Mouse (Mus musculus) forebrain, embryonic 13.5 days (tissue): Measurements from ENCODE around the gene Osbpl10. TPM values are rescaled to one million over a fixed set of nuclear protein-coding genes. Genes with fewer than 3 reads are reported as not detected.
"Not testable (repeated sequence)": the region's sequence is repeated elsewhere in the genome, so short reads cannot be mapped to it uniquely, and the experiment has no call there.

Source experiments
- ATAC-seq: fragments of 200-750 bp; cut with Nextera tagmentation; 2 replicates; pipeline ENCODE4 v1.8.0; 2017
- H3K27ac ChIP-seq: fragments of 300-500 bp; sonication (generic); 2 replicates; pipeline ENCODE4 v1.5.1; 2015; ENCODE audit warnings: inconsistent platforms, mild to moderate bottlenecking, moderate library complexity
- H3K27me3 ChIP-seq: fragments of 300-500 bp; sonication (generic); 2 replicates; pipeline ENCODE4 v1.6.1; 2015; ENCODE audit warnings: mild to moderate bottlenecking, inconsistent platforms
- H3K36me3 ChIP-seq: fragments of 300-500 bp; sonication (generic); 2 replicates; pipeline ENCODE4 v1.6.1; 2015; ENCODE audit warnings: mild to moderate bottlenecking, inconsistent platforms; ENCODE audit not compliant: poor library complexity, severe bottlenecking
- H3K4me1 ChIP-seq: fragments of 300-500 bp; sonication (generic); 2 replicates; pipeline ENCODE4 v1.6.1; 2015; ENCODE audit warnings: inconsistent platforms
- H3K4me2 ChIP-seq: fragments of 300-500 bp; sonication (generic); 2 replicates; pipeline ENCODE4 v1.6.1; 2015; ENCODE audit warnings: inconsistent platforms, mild to moderate bottlenecking, moderate library complexity
- H3K4me3 ChIP-seq: fragments of 300-500 bp; sonication (generic); 2 replicates; pipeline ENCODE4 v1.5.1; 2015; ENCODE audit warnings: mild to moderate bottlenecking, inconsistent platforms
- H3K9ac ChIP-seq: fragments of 300-500 bp; sonication (generic); 2 replicates; pipeline ENCODE4 v1.6.1; 2015; ENCODE audit warnings: mild to moderate bottlenecking, inconsistent platforms
- H3K9me3 ChIP-seq: fragments of 300-500 bp; sonication (generic); replicated peaks from 2 replicates; pipeline ENCODE4 v1.6.1; 2016; ENCODE audit warnings: inconsistent platforms
- WGBS: fragments of 180-500 bp; shearing (Covaris S2); methylation state at CpG from one replicate; pipeline ENCODE4 v1.1.7; 2015; 5-methylcytosine and 5-hydroxymethylcytosine counted together
- polyA plus RNA-seq: library from polyadenylated mRNA; unstranded; fragments of >200 nt; fragmentation: Nextera tagmentation; extraction: Ambion mirVana; gene quantifications from 2 replicates; pipeline ENCODE4 v1.2.1, GENCODE M21; 2015

Gene Osbpl10
- polyA plus RNA-seq, 1 experiment from 2014 or later = 0.92 TPM

GRCm38 (mm10) chr9:114955340-114955739 lies 23.0 kb upstream of the Osbpl10 start:
- H3K27ac ChIP-seq = no peak overlapping the region
- no peaks in the 10 kb centered on the region for H3K9me3 ChIP-seq
- ATAC-seq = no peak
- no peak overlapping the region for H3K4me2 ChIP-seq
- H3K4me3 ChIP-seq = no peak overlapping the region
- H3K27me3 ChIP-seq = no peaks in the 10 kb centered on the region
- WGBS = 96% methylated on average over 11 of the region's 11 CpGs
- no peaks in the 10 kb centered on the region for H3K4me1 ChIP-seq
- H3K36me3 ChIP-seq = no peaks in the 10 kb centered on the region
- no peak overlapping the region for H3K9ac ChIP-seq

GRCm38 (mm10) chr9:114956945-114957344 lies 21.4 kb upstream of the Osbpl10 start:
- no peaks in the 10 kb centered on the region; the same call in 1 of the 2 replicates for H3K9me3 ChIP-seq
- no peak overlapping the region for H3K4me2 ChIP-seq
- no peaks in the 10 kb centered on the region for H3K4me1 ChIP-seq
- 50% methylated on average over 5 of the region's 5 CpGs for WGBS
- no peak overlapping the region for H3K4me3 ChIP-seq
- no peaks in the 10 kb centered on the region for H3K27me3 ChIP-seq
- no peak overlapping the region for H3K9ac ChIP-seq
- no peaks in the 10 kb centered on the region for H3K36me3 ChIP-seq
- H3K27ac ChIP-seq = no peak overlapping the region
- ATAC-seq = peak; percentile 61; the same call in 1 of the 2 replicates

GRCm38 (mm10) chr9:114960043-114960789 lies 18.2 kb upstream of the Osbpl10 start:
- no peak overlapping the region for H3K4me3 ChIP-seq
- ATAC-seq = no peak
- H3K9me3 ChIP-seq = no peaks in the 10 kb centered on the region; the same call in 1 of the 2 replicates
- H3K4me2 ChIP-seq = no peak overlapping the region
- H3K9ac ChIP-seq = no peak overlapping the region
- WGBS = 85% methylated on average over 4 of the region's 4 CpGs
- H3K4me1 ChIP-seq = no peaks in the 10 kb centered on the region
- no peaks in the 10 kb centered on the region for H3K36me3 ChIP-seq
- H3K27ac ChIP-seq = no peak overlapping the region
- no peaks in the 10 kb centered on the region for H3K27me3 ChIP-seq

GRCm38 (mm10) chr9:114960844-114961243 lies 17.5 kb upstream of the Osbpl10 start:
- 89% methylated on average over 6 of the region's 6 CpGs for WGBS
- Histone ChIP-seq H3K27ac (no peak overlapping the region), H3K4me3 (no peak overlapping the region), H3K9ac (no peak overlapping the region), H3K4me2 (no peak overlapping the region), H3K36me3 (no peaks in the 10 kb centered on the region), H3K9me3 (no peaks in the 10 kb centered on the region; the same call in 1 of the 2 replicates), H3K4me1 (no peaks in the 10 kb centered on the region), H3K27me3 (no peaks in the 10 kb centered on the region)
- ATAC-seq = no peak

- no peak for ATAC-seq
- Histone ChIP-seq H3K27ac (no peak overlapping the region; the same call in 1 of the 2 replicates), H3K4me1 (no peaks in the 10 kb centered on the region), H3K9me3 (no peaks in the 10 kb centered on the region; the same call in 1 of the 2 replicates), H3K36me3 (no peaks in the 10 kb centered on the region), H3K27me3 (no peaks in the 10 kb centered on the region), H3K4me2 (no peak overlapping the region), H3K4me3 (no peak overlapping the region), H3K9ac (no peak overlapping the region)
- WGBS = 81% methylated on average over 3 of the region's 3 CpGs
These were observed 14.3 kb upstream of the Osbpl10 start for GRCm38 (mm10) chr9:114964093-114964492.

- not testable (repeated sequence) for H3K4me1 ChIP-seq, H3K4me3 ChIP-seq, H3K9ac ChIP-seq, H3K36me3 ChIP-seq, H3K27ac ChIP-seq, H3K4me2 ChIP-seq, ATAC-seq, H3K27me3 ChIP-seq, H3K9me3 ChIP-seq
- 85% methylated on average over 7 of the region's 7 CpGs for WGBS
These were observed 12.1 kb upstream of the Osbpl10 start for GRCm38 (mm10) chr9:114966286-114966685.

GRCm38 (mm10) chr9:114977461-114978280 lies 698 bp upstream of the Osbpl10 start:
- WGBS = 9% methylated on average over 29 of the region's 31 CpGs
- ATAC-seq = peak; percentile 68; the same call in 1 of the 2 replicates
- H3K4me2 ChIP-seq = peak overlapping the region; percentile 72
- peak overlapping the region; percentile 85 for H3K9ac ChIP-seq
- H3K27me3 ChIP-seq = peaks cover 26% of the 10 kb centered on the region
- H3K9me3 ChIP-seq = no peaks in the 10 kb centered on the region
- H3K27ac ChIP-seq = no peak overlapping the region
- H3K36me3 ChIP-seq = no peaks in the 10 kb centered on the region
- H3K4me3 ChIP-seq = peak overlapping the region; percentile 71
- peaks cover 17% of the 10 kb centered on the region for H3K4me1 ChIP-seq

- H3K36me3 ChIP-seq = no peaks in the 10 kb centered on the region
- H3K9ac ChIP-seq = no peak overlapping the region
- WGBS = 88% methylated on average over 6 of the region's 6 CpGs
- H3K27ac ChIP-seq = no peak overlapping the region
- no peaks in the 10 kb centered on the region for H3K9me3 ChIP-seq
- peaks cover 26% of the 10 kb centered on the region for H3K27me3 ChIP-seq
- peak overlapping the region; percentile 72; the same call in 1 of the 2 replicates for H3K4me2 ChIP-seq
- no peak for ATAC-seq
- H3K4me1 ChIP-seq = peaks cover 17% of the 10 kb centered on the region
- no peak overlapping the region for H3K4me3 ChIP-seq
These were observed 1.6 kb downstream of the Osbpl10 start for GRCm38 (mm10) chr9:114979969-114980368.

- no peak within 1 kb of the TSS for H3K9ac ChIP-seq
- no peak within 1 kb of the TSS for H3K27ac ChIP-seq
- H3K4me2 ChIP-seq = no peak within 1 kb of the TSS
- no peaks in the 10 kb centered on the region for H3K36me3 ChIP-seq
- H3K27me3 ChIP-seq = peaks cover 15% of the 10 kb centered on the region
- 92% methylated on average over 16 of the region's 16 CpGs for WGBS
- ATAC-seq = no peak
- no peak within 1 kb of the TSS for H3K4me3 ChIP-seq
- H3K4me1 ChIP-seq = peaks cover 14% of the 10 kb centered on the region
- no peaks in the 10 kb centered on the region for H3K9me3 ChIP-seq
These were observed 4.5 kb downstream of the Osbpl10 start, which contains the start of gene Rps27rt for GRCm38 (mm10) chr9:114982689-114983360. Rps27rt (minus strand) TSS chr9:114982739.

GRCm38 (mm10) chr9:114985741-114986140 lies 7.4 kb downstream of the Osbpl10 start:
- H3K4me1 ChIP-seq = no peaks in the 10 kb centered on the region
- H3K4me2 ChIP-seq = no peak overlapping the region
- no peak overlapping the region for H3K9ac ChIP-seq
- ATAC-seq = no peak
- 89% methylated on average over 5 of the region's 5 CpGs for WGBS
- no peaks in the 10 kb centered on the region for H3K9me3 ChIP-seq
- peaks cover under 1% of the 10 kb centered on the region; the same call in 1 of the 2 replicates for H3K27me3 ChIP-seq
- H3K36me3 ChIP-seq = no peaks in the 10 kb centered on the region
- no peak overlapping the region for H3K27ac ChIP-seq
- no peak overlapping the region for H3K4me3 ChIP-seq

GRCm38 (mm10) chr9:114986361-114986760 lies 8.0 kb downstream of the Osbpl10 start:
- Histone ChIP-seq H3K27me3 (no peaks in the 10 kb centered on the region), H3K9ac (no peak overlapping the region), H3K9me3 (no peaks in the 10 kb centered on the region), H3K27ac (no peak overlapping the region), H3K4me3 (no peak overlapping the region), H3K4me2 (no peak overlapping the region), H3K4me1 (no peaks in the 10 kb centered on the region), H3K36me3 (no peaks in the 10 kb centered on the region)
- 77% methylated on average over 5 of the region's 5 CpGs for WGBS
- no peak for ATAC-seq

- WGBS = 97% methylated on average over 3 of the region's 3 CpGs
- Histone ChIP-seq H3K4me3 (no peak overlapping the region), H3K4me1 (no peaks in the 10 kb centered on the region), H3K27me3 (no peaks in the 10 kb centered on the region), H3K9me3 (peaks cover 2% of the 10 kb centered on the region; the same call in 1 of the 2 replicates), H3K27ac (no peak overlapping the region), H3K9ac (no peak overlapping the region), H3K4me2 (no peak overlapping the region), H3K36me3 (no peaks in the 10 kb centered on the region)
- ATAC-seq = no peak
These were observed 9.7 kb downstream of the Osbpl10 start for GRCm38 (mm10) chr9:114988029-114988428.
